Mouse (Mus musculus) left cerebral cortex, postnatal 14 days (tissue): Measurements from ENCODE around the gene Sgf29. TPM values are rescaled to one million over a fixed set of nuclear protein-coding genes. Genes with fewer than 3 reads are reported as not detected.
A peak's percentile ranks its signal among the peaks of the same experiment; 100 is the strongest.

ENCODE experiments used
- DNase-seq, 2 experiments: peaks; one replicate each; pipeline ENCODE4 v3.0.0; 2021 to 2022; ENCODE audit warnings: low spot score in 2 of 2, mixed read lengths in 1 of 2
- intact Hi-C: fragments of 180-260 bp; cut with DNase I; formaldehyde crosslinking; loops from one replicate; pipeline ENCODE4 v1.15.1; 2025
- long read RNA-seq, 2 experiments: library from polyadenylated mRNA; stranded (forward); transcript quantifications; one replicate each; pipeline ENCODE4 v2.0.0; 2021
- total RNA-seq, 2 experiments: library from RNA; stranded (reverse); gene quantifications; 2 replicates each; pipeline ENCODE4 v1.2.3; 2021

Gene Sgf29
- total RNA-seq: 10 to 100 TPM; 32.0 to 33.8 TPM
- long read RNA-seq, experiment 1, transcript Sgf29-201 (10 exons, 1,312 nt): major isoform, 11 of 19 reads
- long read RNA-seq, experiment 1, partial matches to known transcripts: 3 of 19 reads
- long read RNA-seq, experiment 1, other reads (novel, unspliced or antisense): 5 of 19 reads
- long read RNA-seq, experiment 2, transcript Sgf29-201 (10 exons, 1,312 nt): major isoform, 13 of 17 reads
- long read RNA-seq, experiment 2, partial matches to known transcripts: 4 of 17 reads
- long read RNA-seq, experiment 2, other reads (novel, unspliced or antisense): 0 of 17 reads

GRCm38 (mm10) chr7:126649231-126650051 lies at the start of gene Sgf29:
Sgf29 (plus strand) TSS chr7:126649309.
- intact Hi-C loops: loop anchor here (5.0 kb wide), 1 partner anchor 43 kb away; no protein-coding TSS in a partner anchor
- peak; percentile 91 to 93 for DNase-seq

- no peak for DNase-seq
- intact Hi-C loops: no loop called here
Measured at GRCm38 (mm10) chr7:126601896-126602295, 47.2 kb upstream of the Sgf29 start.

GRCm38 (mm10) chr7:126602650-126603049 lies 46.5 kb upstream of the Sgf29 start:
- intact Hi-C loops: no loop called here
- no peak for DNase-seq

GRCm38 (mm10) chr7:126606611-126607010 lies 42.5 kb upstream of the Sgf29 start:
- intact Hi-C loops: no loop called here
- DNase-seq: no peak

- intact Hi-C loops: no loop called here
Measured at GRCm38 (mm10) chr7:126607064-126607463, 42.0 kb upstream of the Sgf29 start.

GRCm38 (mm10) chr7:126607796-126608195 lies 41.3 kb upstream of the Sgf29 start:
- intact Hi-C loops: no loop called here
- DNase-seq: no peak

More at GRCm38 (mm10) chr7:126607064-126607463, 42.0 kb upstream of the Sgf29 start:
- no peak for DNase-seq

GRCm38 (mm10) chr7:126612736-126613135 lies 36.4 kb upstream of the Sgf29 start:
- intact Hi-C loops: no loop called here

GRCm38 (mm10) chr7:126616707-126617106 lies 32.4 kb upstream of the Sgf29 start:
- intact Hi-C loops: no loop called here
- DNase-seq: no peak

More at GRCm38 (mm10) chr7:126612736-126613135, 36.4 kb upstream of the Sgf29 start:
- DNase-seq: no peak

- DNase-seq: no peak
- intact Hi-C loops: no loop called here
Measured at GRCm38 (mm10) chr7:126619559-126620275, 29.4 kb upstream of the Sgf29 start.

GRCm38 (mm10) chr7:126621452-126622359 lies 27.4 kb upstream of the Sgf29 start:
- intact Hi-C loops: no loop called here
- DNase-seq: no peak

- DNase-seq: no peak
- intact Hi-C loops: no loop called here
Measured at GRCm38 (mm10) chr7:126623381-126623780, 25.7 kb upstream of the Sgf29 start.

GRCm38 (mm10) chr7:126624774-126625173 lies 24.3 kb upstream of the Sgf29 start:
- no peak for DNase-seq
- intact Hi-C loops: no loop called here

- peak; percentile 44 to 45 for DNase-seq
- intact Hi-C loops: no loop called here
Measured at GRCm38 (mm10) chr7:126625369-126625768, 23.7 kb upstream of the Sgf29 start.

- no peak for DNase-seq
- intact Hi-C loops: no loop called here
Measured at GRCm38 (mm10) chr7:126625807-126626600, 23.1 kb upstream of the Sgf29 start.

- intact Hi-C loops: no loop called here
- no peak for DNase-seq
Measured at GRCm38 (mm10) chr7:126628111-126628510, 21.0 kb upstream of the Sgf29 start.

GRCm38 (mm10) chr7:126629915-126630314 lies 19.2 kb upstream of the Sgf29 start:
- intact Hi-C loops: no loop called here
- no peak for DNase-seq

GRCm38 (mm10) chr7:126630824-126631518 lies 18.1 kb upstream of the Sgf29 start, which contains the start of gene Nupr1:
Nupr1 (minus strand) TSS chr7:126630861.
- intact Hi-C loops: no loop called here
- no peak for DNase-seq

- intact Hi-C loops: no loop called here
- DNase-seq: no peak
Measured at GRCm38 (mm10) chr7:126632478-126632877, 16.6 kb upstream of the Sgf29 start.
